Comparison of ENCODE assay signal across 25 mouse cellular contexts in the genomic region with DNA sequence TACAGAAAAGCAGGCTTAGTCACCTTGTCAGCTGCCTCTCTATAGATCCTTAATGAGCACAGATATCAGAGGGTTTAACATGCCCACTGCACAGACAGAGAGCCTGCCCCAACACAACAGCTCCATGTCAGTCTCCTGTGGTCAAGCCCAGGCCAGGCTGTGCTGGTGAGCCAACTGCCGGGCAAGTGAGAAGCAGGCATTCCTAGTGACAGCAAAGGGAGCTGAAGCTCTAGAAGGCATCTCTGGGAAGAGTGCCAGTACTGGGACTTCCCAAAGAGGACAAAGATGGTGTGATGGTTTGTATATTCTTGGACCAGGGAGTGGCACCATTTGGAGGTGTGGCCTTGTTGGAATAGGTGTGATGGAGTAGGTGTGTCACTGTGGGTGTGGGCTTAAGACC. TPM values are rescaled to one million over a fixed set of nuclear protein-coding genes. Genes with fewer than 3 reads are reported as not detected.
"Had no signal": no experiment of that assay in that cellular context is flagged by ENCODE, and none has a peak within 500 bp of the region (broad histone marks: within the 10 kb centered on the region; RNA-seq: fewer than 3 reads in every experiment).

No protein-coding gene starts in this region.

- H3K27ac ChIP-seq: heart, adult 2 months; hindbrain, embryonic 10.5 days; hindbrain, embryonic 12.5 days; hindbrain, embryonic 14.5 days; intestine, embryonic 15.5 days; layer of hippocampus, adult 2 months; left cerebral cortex, adult 2 months; limb, embryonic 10.5 days; limb, embryonic 12.5 days; liver, embryonic 13.5 days had no signal

- DNase-seq: gastrocnemius, postnatal 25 days; heart, adult 2 months; heart, postnatal 10 days; heart, postnatal 4 days; kidney, adult 18-20 months; kidney, adult 8-10 months; kidney, postnatal 10 days; kidney, postnatal 25 days; kidney, postnatal 4 days; liver; liver, embryonic 13.5 days had no signal

- H3K4me3 ChIP-seq: heart, adult 2 months; heart, embryonic 12.5 days; hindbrain, embryonic 10.5 days; hindbrain, embryonic 12.5 days; intestine, embryonic 15.5 days; layer of hippocampus, adult 2 months; left cerebral cortex, adult 2 months; limb, embryonic 10.5 days; limb, embryonic 12.5 days; liver, embryonic 13.5 days had no signal

RNA-seq across cellular contexts. Expression of a gene that starts 27.1 kb away (rescaled TPM):
- total RNA-seq: gastrocnemius, adult 8-10 months; gastrocnemius, postnatal 25 days; heart, adult 2 months; heart, postnatal 10 days; heart, postnatal 25 days; heart, postnatal 4 days; layer of hippocampus, adult 2 months; left cerebral cortex, adult 2 months; left cerebral cortex, postnatal 14 days; left cerebral cortex, postnatal 36 days had no signal

RNA-seq across cellular contexts. Expression of a gene that starts 55.6 kb away (rescaled TPM):
- total RNA-seq: gastrocnemius, adult 8-10 months; granulocyte monocyte progenitor cell, adult 5-6 weeks; heart, adult 2 months; heart, postnatal 25 days had no signal
